Mouse (Mus musculus) liver, embryonic 11.5 days (tissue): Measurements from ENCODE around the gene Klk1b8. TPM values are rescaled to one million over a fixed set of nuclear protein-coding genes. Genes with fewer than 3 reads are reported as not detected.
"Not testable (repeated sequence)": the region's sequence is repeated elsewhere in the genome, so short reads cannot be mapped to it uniquely, and the experiment has no call there.

Source experiments
- ATAC-seq: fragments of 200-750 bp; cut with Nextera tagmentation; replicated peaks from 2 replicates; pipeline ENCODE4 v1.8.0; 2017; ENCODE audit warnings: moderate number of reproducible peaks, mild to moderate bottlenecking, moderate TSS enrichment, moderate library complexity; ENCODE audit not compliant: low FRiP score
- DNase-seq: peaks from one replicate; pipeline ENCODE4 v3.0.0-alpha.2; 2017; ENCODE audit warnings: low spot score
- H3K27ac ChIP-seq: fragments of 300-500 bp; sonication (generic); 2 replicates; pipeline ENCODE4 v1.5.1; 2014; ENCODE audit warnings: mild to moderate bottlenecking, low read depth, low read length, control low read depth
- H3K27me3 ChIP-seq: fragments of 300-500 bp; sonication (generic); replicated peaks from 2 replicates; pipeline ENCODE4 v1.6.1; 2014; ENCODE audit warnings: low read length, mixed read lengths; ENCODE audit not compliant: control insufficient read depth, insufficient read depth
- H3K36me3 ChIP-seq: fragments of 300-500 bp; sonication (generic); 2 replicates; pipeline ENCODE4 v1.6.1; 2014; ENCODE audit warnings: mild to moderate bottlenecking, low read length, moderate library complexity, mixed read lengths; ENCODE audit not compliant: control insufficient read depth, insufficient read depth
- H3K4me1 ChIP-seq: fragments of 300-500 bp; sonication (generic); replicated peaks from 2 replicates; pipeline ENCODE4 v1.6.1; 2014; ENCODE audit warnings: low read length, mixed read lengths; ENCODE audit not compliant: control insufficient read depth, insufficient read depth
- H3K4me2 ChIP-seq: fragments of 300-500 bp; sonication (generic); 2 replicates; pipeline ENCODE4 v1.6.1; 2014; ENCODE audit warnings: mild to moderate bottlenecking, control low read depth, moderate library complexity
- H3K4me3 ChIP-seq: fragments of 300-500 bp; sonication (generic); 2 replicates; pipeline ENCODE4 v1.5.1; 2014; ENCODE audit warnings: low read depth, low read length, control low read depth
- H3K9ac ChIP-seq: fragments of 300-500 bp; sonication (generic); 2 replicates; pipeline ENCODE4 v1.6.1; 2014; ENCODE audit warnings: low read depth, low read length, control low read depth
- H3K9me3 ChIP-seq: fragments of 300-500 bp; sonication (generic); 2 replicates; pipeline ENCODE4 v1.6.1; 2016; ENCODE audit warnings: low read length, inconsistent platforms, mixed read lengths; ENCODE audit not compliant: control insufficient read depth
- WGBS: fragments of 180-500 bp; shearing (Covaris S2); extraction: QIAGEN DNeasy Blood & Tissue Kit; methylation state at CpG from one replicate; pipeline ENCODE4 v1.1.7; 2014; 5-methylcytosine and 5-hydroxymethylcytosine counted together
- polyA plus RNA-seq: library from polyadenylated mRNA; unstranded; fragments of >200 nt; fragmentation: Nextera tagmentation; extraction: Ambion mirVana; gene quantifications from 2 replicates; pipeline ENCODE4 v1.2.1, GENCODE M21; 2014

Gene Klk1b8
- polyA plus RNA-seq, 1 experiment from 2014 or later, result not detected

GRCm38 (mm10) chr7:43928521-43928920, 21.9 kb upstream of the Klk1b8 start:
- no peaks in the 10 kb centered on the region for H3K27me3 ChIP-seq
- no peak overlapping the region for H3K27ac ChIP-seq
- no peaks in the 10 kb centered on the region for H3K36me3 ChIP-seq
- H3K9ac ChIP-seq, result no peak overlapping the region
- DNase-seq (no peak), ATAC-seq (no peak)
- no peaks in the 10 kb centered on the region for H3K9me3 ChIP-seq
- WGBS, result 40% methylated on average over 4 of the region's 4 CpGs
- no peak overlapping the region for H3K4me2 ChIP-seq
- H3K4me3 ChIP-seq, result no peak overlapping the region
- no peaks in the 10 kb centered on the region for H3K4me1 ChIP-seq

- H3K4me3 ChIP-seq, result no peak overlapping the region
- no peaks in the 10 kb centered on the region for H3K36me3 ChIP-seq
- 58% methylated on average over 4 of the region's 4 CpGs for WGBS
- H3K4me1 ChIP-seq, result no peaks in the 10 kb centered on the region
- no peaks in the 10 kb centered on the region for H3K9me3 ChIP-seq
- DNase-seq (no peak), ATAC-seq (no peak)
- no peak overlapping the region for H3K4me2 ChIP-seq
- no peaks in the 10 kb centered on the region for H3K27me3 ChIP-seq
- H3K27ac ChIP-seq, result no peak overlapping the region
- no peak overlapping the region for H3K9ac ChIP-seq
Measured at GRCm38 (mm10) chr7:43932337-43932736, 18.1 kb upstream of the Klk1b8 start.

- Histone ChIP-seq H3K36me3 (no peaks in the 10 kb centered on the region), H3K27ac (no peak within 1 kb of the TSS), H3K4me1 (no peaks in the 10 kb centered on the region), H3K4me3 (no peak within 1 kb of the TSS), H3K9me3 (no peaks in the 10 kb centered on the region), H3K9ac (no peak within 1 kb of the TSS), H3K4me2 (no peak within 1 kb of the TSS), H3K27me3 (no peaks in the 10 kb centered on the region)
- DNase-seq (no peak), ATAC-seq (no peak)
- WGBS, result 78% methylated on average over 3 of the region's 3 CpGs
Measured at GRCm38 (mm10) chr7:43933440-43933839, 17.0 kb upstream of the Klk1b8 start, which contains the start of gene Klk15. TSS of gene Klk15 (plus strand) at chr7:43933740.

- ATAC-seq (no peak), DNase-seq (no peak)
- H3K9ac ChIP-seq, result no peak overlapping the region
- no peaks in the 10 kb centered on the region for H3K4me1 ChIP-seq
- no peak overlapping the region for H3K4me2 ChIP-seq
- H3K27me3 ChIP-seq, result no peaks in the 10 kb centered on the region
- no peak overlapping the region for H3K27ac ChIP-seq
- no peak overlapping the region for H3K4me3 ChIP-seq
- WGBS, result 42% methylated on average over 3 of the region's 3 CpGs
- no peaks in the 10 kb centered on the region for H3K9me3 ChIP-seq
- no peaks in the 10 kb centered on the region for H3K36me3 ChIP-seq
Measured at GRCm38 (mm10) chr7:43934747-43935146, 15.7 kb upstream of the Klk1b8 start.

- 82% methylated on average over 14 of the region's 14 CpGs for WGBS
- Histone ChIP-seq H3K36me3 (no peaks in the 10 kb centered on the region), H3K9ac (no peak overlapping the region), H3K4me3 (no peak overlapping the region), H3K4me2 (no peak overlapping the region), H3K27me3 (no peaks in the 10 kb centered on the region), H3K4me1 (no peaks in the 10 kb centered on the region), H3K9me3 (no peaks in the 10 kb centered on the region), H3K27ac (no peak overlapping the region)
- ATAC-seq, result no peak
- DNase-seq, result no peak
Measured at GRCm38 (mm10) chr7:43936551-43936950, 13.9 kb upstream of the Klk1b8 start.

- DNase-seq, H3K9ac ChIP-seq: not testable (repeated sequence)
Measured at GRCm38 (mm10) chr7:43942293-43942692, 8.2 kb upstream of the Klk1b8 start.

GRCm38 (mm10) chr7:43944727-43945264, 5.7 kb upstream of the Klk1b8 start:
- DNase-seq (no peak), ATAC-seq (no peak)
- H3K36me3 ChIP-seq, result no peaks in the 10 kb centered on the region
- H3K4me3 ChIP-seq, result no peak overlapping the region
- H3K9me3 ChIP-seq, result no peaks in the 10 kb centered on the region
- H3K4me2 ChIP-seq, result no peak overlapping the region
- no peaks in the 10 kb centered on the region for H3K4me1 ChIP-seq
- H3K27me3 ChIP-seq, result no peaks in the 10 kb centered on the region
- no peak overlapping the region for H3K9ac ChIP-seq
- 69% methylated on average over 3 of the region's 3 CpGs for WGBS
- no peak overlapping the region for H3K27ac ChIP-seq

More at GRCm38 (mm10) chr7:43942293-43942692, 8.2 kb upstream of the Klk1b8 start:
- not testable (repeated sequence) for H3K9me3 ChIP-seq, H3K4me1 ChIP-seq, H3K36me3 ChIP-seq, ATAC-seq, H3K27me3 ChIP-seq, H3K27ac ChIP-seq, H3K4me2 ChIP-seq, H3K4me3 ChIP-seq
- WGBS, result 66% methylated on average over 3 of the region's 3 CpGs

GRCm38 (mm10) chr7:43952703-43953102, 2.2 kb downstream of the Klk1b8 start:
- WGBS, result 54% methylated on average over 4 of the region's 4 CpGs
- ATAC-seq (no peak), DNase-seq (no peak)
- Histone ChIP-seq H3K4me2 (no peak overlapping the region), H3K4me3 (no peak overlapping the region), H3K9me3 (no peaks in the 10 kb centered on the region), H3K36me3 (no peaks in the 10 kb centered on the region), H3K4me1 (no peaks in the 10 kb centered on the region), H3K27ac (no peak overlapping the region), H3K9ac (no peak overlapping the region), H3K27me3 (no peaks in the 10 kb centered on the region)

- WGBS, result 70% methylated on average over 3 of the region's 3 CpGs
- H3K27me3 ChIP-seq, result no peaks in the 10 kb centered on the region
- H3K4me1 ChIP-seq, result no peaks in the 10 kb centered on the region
- no peak within 1 kb of the TSS for H3K27ac ChIP-seq
- no peak within 1 kb of the TSS for H3K4me2 ChIP-seq
- ATAC-seq, result no peak
- no peak within 1 kb of the TSS for H3K4me3 ChIP-seq
- no peaks in the 10 kb centered on the region for H3K36me3 ChIP-seq
- H3K9ac ChIP-seq, result no peak within 1 kb of the TSS
- DNase-seq, result no peak
- H3K9me3 ChIP-seq, result no peaks in the 10 kb centered on the region
Measured at GRCm38 (mm10) chr7:43966451-43966850, 16.0 kb downstream of the Klk1b8 start, which contains the start of gene Klk1b1. TSS of gene Klk1b1 (plus strand) at chr7:43966751.
